Mouse (Mus musculus) stomach, postnatal 0 days (tissue): Measurements from ENCODE around the gene Relb. TPM values are rescaled to one million over a fixed set of nuclear protein-coding genes. Genes with fewer than 3 reads are reported as not detected.

Source experiments
- ATAC-seq: fragments of 200-750 bp; cut with Nextera tagmentation; 2 replicates; pipeline ENCODE4 v1.8.0; 2017; ENCODE audit not compliant: low FRiP score, low TSS enrichment
- DNase-seq: peaks from one replicate; pipeline ENCODE4 v3.0.0-alpha.2; 2016; ENCODE audit warnings: low spot score
- H3K27ac ChIP-seq: fragments of 300-500 bp; sonication (generic); replicated peaks from 2 replicates; pipeline ENCODE4 v1.5.1; 2014; ENCODE audit warnings: mild to moderate bottlenecking, control low read depth
- H3K27me3 ChIP-seq: fragments of 300-500 bp; sonication (generic); 2 replicates; pipeline ENCODE4 v1.6.1; 2014; ENCODE audit warnings: low read length; ENCODE audit not compliant: control insufficient read depth, insufficient read depth
- H3K36me3 ChIP-seq: fragments of 300-500 bp; sonication (generic); 2 replicates; pipeline ENCODE4 v1.6.1; 2014; ENCODE audit warnings: low read length, mixed read lengths; ENCODE audit not compliant: control insufficient read depth, insufficient read depth
- H3K4me1 ChIP-seq: fragments of 300-500 bp; sonication (generic); replicated peaks from 2 replicates; pipeline ENCODE4 v1.6.1; 2014; ENCODE audit warnings: antibody characterized with exemption; ENCODE audit not compliant: control insufficient read depth, insufficient read depth
- H3K4me2 ChIP-seq: fragments of 300-500 bp; sonication (generic); replicated peaks from 2 replicates; pipeline ENCODE4 v1.6.1; 2014; ENCODE audit warnings: low read depth, mild to moderate bottlenecking, control low read depth, moderate library complexity
- H3K4me3 ChIP-seq: fragments of 300-500 bp; sonication (generic); 2 replicates; pipeline ENCODE4 v1.5.1; 2014; ENCODE audit warnings: low read depth, low read length, control low read depth
- H3K9ac ChIP-seq: fragments of 300-500 bp; sonication (generic); 2 replicates; pipeline ENCODE4 v1.6.1; 2014; ENCODE audit warnings: mild to moderate bottlenecking, low read length, control low read depth, mixed read lengths
- H3K9me3 ChIP-seq: fragments of 300-500 bp; sonication (generic); 2 replicates; pipeline ENCODE4 v1.6.1; 2016; ENCODE audit warnings: low read length; ENCODE audit not compliant: control insufficient read depth
- CTCF ChIP-seq: IDR thresholded peaks from 2 replicates; pipeline ENCODE4 v1.5.1; 2016; ENCODE audit warnings: antibody characterized with exemption, low read depth, mild to moderate bottlenecking, moderate library complexity
- EP300 ChIP-seq: optimal IDR thresholded peaks from 2 replicates; pipeline ENCODE3; 2016; ENCODE audit warnings: antibody characterized with exemption
- WGBS: fragments of 180-500 bp; shearing (Covaris S2); extraction: QIAGEN DNeasy Blood & Tissue Kit; methylation state at CpG from one replicate; pipeline ENCODE4 v1.1.7; 2014; 5-methylcytosine and 5-hydroxymethylcytosine counted together
- polyA plus RNA-seq: library from polyadenylated mRNA; unstranded; fragments of >200 nt; fragmentation: Nextera tagmentation; extraction: Ambion mirVana; gene quantifications from 2 replicates; pipeline ENCODE4 v1.2.1, GENCODE M21; 2015

Gene Relb
- polyA plus RNA-seq, 1 experiment from 2014 or later, result 7.3 TPM

DNA sequence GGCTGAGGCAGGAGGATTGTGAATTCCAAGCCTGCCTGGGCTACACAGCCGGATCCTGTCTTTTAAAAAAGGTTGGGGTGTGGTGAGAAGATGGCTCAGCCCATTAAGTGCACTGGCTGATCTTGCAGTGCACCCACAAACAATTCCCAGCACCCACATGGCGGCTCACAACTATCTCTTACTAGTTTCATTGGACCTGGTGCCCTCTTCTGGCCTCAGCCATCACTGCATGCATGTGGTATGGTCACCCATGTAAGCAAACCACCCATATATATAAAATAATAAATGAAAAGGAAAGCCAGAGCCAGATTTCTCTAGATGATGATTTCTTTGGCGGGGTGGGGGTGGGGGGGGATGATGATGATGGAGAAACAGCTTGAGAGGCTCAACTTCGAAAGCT, 64.8 kb downstream of the Relb start:
- H3K36me3 ChIP-seq, result peaks cover 11% of the 10 kb centered on the region
- WGBS, result 92% methylated on average over 4 of the region's 4 CpGs
- DNase-seq (no peak), ATAC-seq (no peak)
- no peaks in the 10 kb centered on the region for H3K9me3 ChIP-seq
- H3K4me2 ChIP-seq, result no peak overlapping the region
- H3K4me3 ChIP-seq, result no peak overlapping the region
- TF ChIP-seq CTCF, result peak; percentile 56
- no peak for TF ChIP-seq EP300
- no peaks in the 10 kb centered on the region for H3K27me3 ChIP-seq
- no peak overlapping the region for H3K27ac ChIP-seq
- no peak overlapping the region for H3K9ac ChIP-seq
- H3K4me1 ChIP-seq, result 0 out of 2 replicates have a peak, but pooled peaks cover 8% of the 10 kb centered on the region

DNA sequence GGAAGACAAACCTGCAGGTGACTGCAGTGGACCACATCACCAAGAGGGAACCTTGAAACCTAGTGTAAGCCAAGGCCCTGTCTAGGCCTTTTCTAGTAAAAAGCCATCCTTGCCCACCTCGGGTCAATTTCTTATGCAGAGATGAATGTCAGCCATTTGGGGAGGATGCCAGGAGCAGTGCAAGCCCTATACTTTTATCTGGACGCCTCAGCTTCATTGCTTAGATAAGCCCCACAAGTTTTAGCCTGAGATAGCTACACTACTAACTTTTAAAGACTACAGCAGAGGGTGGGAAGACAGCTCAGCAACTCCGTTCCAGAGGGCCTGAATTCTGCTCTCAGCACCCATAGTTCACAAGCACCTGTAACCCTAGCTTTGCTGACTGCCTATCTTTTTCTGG, 65.4 kb downstream of the Relb start:
- no peak for TF ChIP-seq CTCF
- TF ChIP-seq EP300, result no peak
- DNase-seq (no peak), ATAC-seq (no peak)
- WGBS, result 89% methylated on average over 3 of the region's 3 CpGs
- Histone ChIP-seq H3K9ac (no peak overlapping the region), H3K36me3 (peaks cover 11% of the 10 kb centered on the region), H3K4me2 (no peak overlapping the region), H3K4me1 (peaks cover 11% of the 10 kb centered on the region; the same call in 1 of the 2 replicates), H3K27me3 (no peaks in the 10 kb centered on the region), H3K9me3 (no peaks in the 10 kb centered on the region), H3K4me3 (no peak overlapping the region), H3K27ac (no peak overlapping the region)

DNA sequence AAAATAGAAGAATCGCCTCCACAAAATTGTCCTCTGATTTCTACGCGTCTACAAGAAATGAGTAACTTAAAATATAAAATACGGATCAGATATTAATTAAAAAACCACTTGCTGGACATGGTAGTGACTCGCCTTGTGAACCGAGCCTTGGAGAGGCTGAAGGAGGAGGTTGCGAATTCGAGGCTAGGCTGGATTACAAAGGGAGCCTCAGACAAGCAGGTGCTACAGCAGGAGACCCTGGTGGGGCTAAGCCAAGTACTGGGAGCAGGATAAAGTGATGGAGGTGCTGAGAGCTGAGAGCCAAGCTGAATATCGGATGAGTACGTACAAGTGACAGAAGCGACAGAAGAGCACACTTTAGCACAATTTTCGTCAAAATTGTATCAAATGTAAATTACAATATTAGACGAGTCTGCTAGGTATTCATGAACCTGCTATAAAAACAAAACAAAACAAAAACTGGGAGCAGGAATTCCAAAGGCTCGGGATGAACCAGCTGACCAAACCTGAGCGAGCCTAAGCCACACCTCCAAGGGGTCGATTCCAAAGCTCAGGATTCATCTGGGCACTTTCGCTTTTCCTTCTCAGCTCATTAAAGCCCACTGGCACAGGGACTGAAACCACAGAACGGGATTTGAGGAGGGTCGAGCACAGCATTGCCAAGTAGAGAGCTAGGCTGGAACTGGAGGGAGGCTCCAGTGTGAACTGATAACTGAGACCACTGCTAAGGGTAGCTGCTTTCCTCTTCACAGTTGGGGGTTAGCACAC, 66.4 kb downstream of the Relb start, which contains the start of gene Ppp1r37:
Gene Ppp1r37 (minus strand): TSS at position 434 of the 768 bp plus-strand sequence.
- Histone ChIP-seq H3K4me3 (peak within 1 kb of the TSS; percentile 92), H3K4me1 (peaks cover 11% of the 10 kb centered on the region; the same call in 1 of the 2 replicates), H3K9ac (peak within 1 kb of the TSS; percentile 95), H3K9me3 (no peaks in the 10 kb centered on the region), H3K27ac (peak within 1 kb of the TSS; percentile 95), H3K36me3 (peaks cover 11% of the 10 kb centered on the region), H3K4me2 (peak within 1 kb of the TSS; percentile 94), H3K27me3 (no peaks in the 10 kb centered on the region)
- TF ChIP-seq CTCF (no peak), EP300 (no peak)
- ATAC-seq, result no peak
- 2% methylated on average over 19 of the region's 19 CpGs for WGBS
- DNase-seq, result peak; percentile 54

DNA sequence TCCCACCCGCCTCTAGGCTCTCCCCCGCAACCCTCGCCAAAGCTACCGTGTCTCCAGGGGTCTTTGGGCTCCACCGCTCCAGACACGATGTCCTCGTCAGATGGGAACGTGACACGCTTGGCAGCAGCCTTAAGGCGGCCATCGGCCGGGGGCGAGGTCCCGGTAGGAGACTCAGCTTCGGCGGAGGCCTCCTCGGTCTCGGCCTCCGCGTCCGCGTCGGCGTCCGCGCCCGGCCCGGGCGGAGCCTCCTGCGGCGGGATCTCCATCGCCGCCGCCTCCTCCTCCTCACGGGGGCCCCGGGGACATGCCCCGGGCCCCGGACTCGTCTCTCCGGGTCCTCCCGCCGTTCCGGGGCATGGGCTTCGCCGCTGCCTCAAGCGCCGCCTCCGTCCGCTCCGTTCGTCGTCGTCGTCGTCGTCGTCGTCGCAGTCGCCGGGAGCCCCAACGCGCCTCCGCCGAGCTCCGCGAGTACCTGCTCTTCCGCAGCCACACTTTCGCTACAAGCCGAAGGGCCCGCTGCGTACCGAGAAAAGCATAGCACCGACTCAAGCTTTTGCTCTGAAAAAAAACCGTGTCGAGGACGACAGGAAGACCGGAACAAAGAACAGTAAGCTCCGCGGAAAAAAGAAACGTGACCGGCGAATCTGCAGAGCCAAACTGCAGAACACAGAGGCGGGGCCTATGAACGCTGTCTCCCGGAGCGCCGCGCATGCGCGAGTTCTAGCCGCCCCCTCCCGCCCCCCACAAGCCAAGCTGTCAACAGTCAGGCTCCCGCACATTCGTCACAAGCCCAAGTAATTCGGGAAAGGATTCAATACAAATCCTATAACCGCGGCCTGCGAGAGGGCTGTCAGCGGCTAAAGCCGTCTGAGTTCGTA, 67.2 kb downstream of the Relb start:
- peak; percentile 95 for DNase-seq
- Histone ChIP-seq H3K36me3 (peaks cover 8% of the 10 kb centered on the region), H3K27ac (peak overlapping the region; percentile 95), H3K27me3 (no peaks in the 10 kb centered on the region), H3K9me3 (no peaks in the 10 kb centered on the region), H3K4me1 (peaks cover 13% of the 10 kb centered on the region), H3K9ac (peak overlapping the region; percentile 95), H3K4me3 (peak overlapping the region; percentile 92), H3K4me2 (peak overlapping the region; percentile 94)
- under 1% methylated on average over 100 of the region's 102 CpGs for WGBS
- TF ChIP-seq EP300 (no peak), CTCF (0 out of 2 replicates have a peak, but pooled peaks have one; percentile 2)
- ATAC-seq, result peak; percentile 83

DNA sequence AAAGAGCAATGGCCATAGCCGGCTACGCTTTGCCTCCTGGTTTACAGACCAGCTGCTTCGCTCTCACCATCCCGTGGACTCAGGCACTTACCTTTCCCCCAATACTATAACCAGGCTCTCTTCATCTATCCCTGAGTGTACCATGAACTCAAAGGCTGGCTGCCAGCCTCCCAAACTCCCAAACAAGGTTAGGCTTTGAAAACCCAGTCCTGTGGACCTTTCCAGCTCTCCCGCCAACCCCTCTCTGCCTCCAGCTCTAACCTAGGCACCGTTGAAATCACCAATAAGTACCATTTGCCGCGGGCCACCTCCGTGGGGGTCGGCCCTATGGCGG, 67.8 kb downstream of the Relb start:
- Histone ChIP-seq H3K27me3 (no peaks in the 10 kb centered on the region), H3K36me3 (peaks cover 8% of the 10 kb centered on the region), H3K9me3 (no peaks in the 10 kb centered on the region), H3K4me3 (peak overlapping the region; percentile 92), H3K4me1 (peaks cover 15% of the 10 kb centered on the region), H3K9ac (peak overlapping the region; percentile 95), H3K27ac (peak overlapping the region; percentile 95), H3K4me2 (peak overlapping the region; percentile 94)
- WGBS, result 0% methylated on average over 11 of the region's 11 CpGs
- no peak for DNase-seq
- no peak for ATAC-seq
- no peak for TF ChIP-seq CTCF
- no peak for TF ChIP-seq EP300
